Mouse (Mus musculus) ES-Bruce4 (cell line): ENCODE results near the gene Padi1. TPM values are rescaled to one million over a fixed set of nuclear protein-coding genes. Genes with fewer than 3 reads are reported as not detected.

Source experiments
- H3K27ac ChIP-seq: 2 replicates; pipeline ENCODE4 v1.5.1; 2012; ENCODE audit warnings: low read length, inconsistent platforms; ENCODE audit not compliant: insufficient read depth
- H3K27me3 ChIP-seq: 2 replicates; pipeline ENCODE4 v1.6.1; 2012; ENCODE audit warnings: mild to moderate bottlenecking, low read length, inconsistent platforms; ENCODE audit not compliant: control insufficient read depth, poor library complexity, insufficient read depth, severe bottlenecking
- H3K36me3 ChIP-seq: 2 replicates; pipeline ENCODE4 v1.6.1; 2012; ENCODE audit warnings: inconsistent platforms, mild to moderate bottlenecking, low read length, moderate library complexity; ENCODE audit not compliant: control insufficient read depth, poor library complexity, insufficient read depth, severe bottlenecking
- H3K4me1 ChIP-seq: one replicate; pipeline ENCODE4 v1.8.1; 2011; ENCODE audit warnings: low read length; ENCODE audit not compliant: control insufficient read depth, insufficient read depth
- H3K4me3 ChIP-seq: 2 replicates; pipeline ENCODE4 v1.5.1; 2011; ENCODE audit warnings: low read depth, mild to moderate bottlenecking, low read length
- H3K9ac ChIP-seq: 2 replicates; pipeline ENCODE4 v1.6.1; 2012; ENCODE audit warnings: low read depth, mild to moderate bottlenecking, inconsistent platforms; ENCODE audit not compliant: poor library complexity, severe bottlenecking
- H3K9me3 ChIP-seq: replicated peaks from 2 replicates; pipeline ENCODE4 v1.6.1; 2012; ENCODE audit warnings: mild to moderate bottlenecking, low read length, inconsistent platforms; ENCODE audit not compliant: control insufficient read depth, poor library complexity, insufficient read depth, severe bottlenecking
- CTCF ChIP-seq: IDR thresholded peaks from one replicate; pipeline ENCODE4 v1.8.1; 2011; ENCODE audit warnings: low read depth, low read length
- EP300 ChIP-seq: IDR thresholded peaks from 2 replicates; pipeline ENCODE4 v1.6.1; 2011; ENCODE audit warnings: low read depth, low read length; ENCODE audit not compliant: insufficient read depth
- POLR2A ChIP-seq: IDR thresholded peaks from one replicate; pipeline ENCODE4 v1.8.1; 2011; ENCODE audit warnings: low read length; ENCODE audit not compliant: insufficient read depth
- polyA plus RNA-seq: library from polyadenylated mRNA; stranded (reverse); fragments of >200 nt; gene quantifications from 2 replicates; pipeline ENCODE4 v1.2.4, GENCODE M21; 2011; ENCODE audit warnings: low read depth; ENCODE audit not compliant: missing spikeins, insufficient read depth, insufficient read length

The Padi1 gene
- polyA plus RNA-seq, 1 experiment = 0.43 TPM

DNA sequence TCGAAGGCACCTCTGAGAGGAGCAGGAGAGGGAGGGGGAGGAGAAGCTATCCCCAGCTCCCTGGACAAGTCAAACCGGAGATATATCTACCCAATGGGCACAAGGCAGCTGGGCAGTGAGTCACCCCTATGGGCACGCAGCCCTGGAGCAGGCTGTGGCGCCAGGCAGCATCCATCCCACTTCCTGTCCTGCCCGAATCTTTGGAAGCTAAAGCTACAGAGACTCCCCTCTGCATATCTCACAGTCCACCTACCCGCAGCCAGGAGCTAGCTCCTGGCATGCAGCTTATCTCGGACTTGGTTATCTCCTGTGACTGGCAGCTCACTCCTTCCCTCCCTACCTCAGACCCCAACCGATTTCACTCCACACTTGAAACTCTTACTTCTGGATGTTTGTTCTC lies 36.5 kb downstream of the Padi1 start:
- no peaks in the 10 kb centered on the region for H3K36me3 ChIP-seq
- no peak overlapping the region for H3K4me3 ChIP-seq
- H3K27me3 ChIP-seq = no peaks in the 10 kb centered on the region
- no peak overlapping the region for H3K9ac ChIP-seq
- TF ChIP-seq POLR2A (no peak), CTCF (no peak), EP300 (no peak)
- H3K27ac ChIP-seq = no peak overlapping the region
- H3K4me1 ChIP-seq = peaks cover 7% of the 10 kb centered on the region
- H3K9me3 ChIP-seq = no peaks in the 10 kb centered on the region

DNA sequence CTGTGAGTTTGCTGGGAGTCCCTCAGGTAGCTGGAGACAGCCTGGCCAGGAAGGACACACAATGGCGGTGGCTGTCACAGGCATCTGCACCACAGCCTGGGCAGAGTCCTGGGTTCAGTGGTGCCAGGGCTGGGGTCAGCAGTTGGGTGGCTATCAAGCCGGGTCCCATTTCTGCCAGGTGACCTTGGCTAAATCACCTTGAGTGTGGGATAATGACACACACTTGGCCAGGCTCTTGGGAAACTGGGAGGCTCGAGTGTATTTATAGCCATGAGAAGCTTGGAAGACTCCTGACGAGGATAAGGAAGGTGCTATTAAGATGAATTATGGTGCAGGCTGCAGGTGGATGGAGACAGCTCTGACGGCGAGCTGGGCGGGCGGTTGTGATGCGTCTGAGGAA lies 41.0 kb downstream of the Padi1 start:
- TF ChIP-seq CTCF (no peak), EP300 (no peak), POLR2A (no peak)

DNA sequence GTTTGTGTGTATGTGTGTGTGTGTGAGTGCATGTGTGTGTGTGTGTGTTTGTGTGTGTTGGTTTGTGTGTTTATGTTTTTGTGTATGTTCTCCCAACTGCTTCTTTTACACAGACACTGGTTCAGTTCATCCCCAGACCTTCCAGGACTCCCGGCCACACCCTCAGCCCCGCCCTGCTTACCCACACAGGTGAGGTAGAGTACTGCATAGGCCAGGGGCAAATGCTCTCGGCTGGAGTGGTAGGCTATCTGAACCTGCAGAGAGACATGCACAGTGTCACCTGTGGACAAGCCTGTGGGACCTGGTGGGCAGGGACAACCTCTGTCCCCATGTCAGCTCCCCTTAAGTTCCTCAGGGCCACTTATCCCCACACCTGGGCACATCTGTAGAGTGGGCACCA lies 44.2 kb downstream of the Padi1 start:
- H3K27me3 ChIP-seq = no peaks in the 10 kb centered on the region
- H3K9me3 ChIP-seq = no peaks in the 10 kb centered on the region
- TF ChIP-seq CTCF (no peak), POLR2A (no peak)
- no peaks in the 10 kb centered on the region for H3K36me3 ChIP-seq
- no peak overlapping the region for H3K9ac ChIP-seq
- H3K4me3 ChIP-seq = no peak overlapping the region
- no peaks in the 10 kb centered on the region for H3K4me1 ChIP-seq
- H3K27ac ChIP-seq = no peak overlapping the region

More for the DNA sequence above, 41.0 kb downstream of the Padi1 start:
- Histone ChIP-seq H3K27ac (no peak overlapping the region), H3K9ac (no peak overlapping the region), H3K9me3 (no peaks in the 10 kb centered on the region), H3K27me3 (no peaks in the 10 kb centered on the region), H3K4me1 (no peaks in the 10 kb centered on the region), H3K36me3 (no peaks in the 10 kb centered on the region), H3K4me3 (no peak overlapping the region)

DNA sequence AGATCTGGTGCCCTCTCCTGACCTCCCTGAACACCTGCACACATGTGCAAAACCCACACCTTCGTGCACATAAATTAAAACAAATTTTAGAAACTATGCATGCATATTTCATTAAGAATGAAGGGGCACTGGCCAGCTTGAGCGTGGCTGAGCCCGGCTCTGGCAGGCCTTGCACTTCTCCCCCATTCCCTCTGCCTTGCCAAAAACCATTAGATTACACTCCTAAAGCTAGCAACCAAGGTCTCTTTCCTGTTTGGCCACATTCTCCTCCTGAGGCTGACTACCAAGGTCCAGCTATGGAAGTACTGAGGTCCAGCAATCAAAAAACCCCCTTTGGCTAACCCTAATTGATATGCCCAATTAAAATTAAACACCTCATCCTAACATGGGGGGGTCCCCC lies 48.8 kb downstream of the Padi1 start:
- Histone ChIP-seq H3K4me1 (no peaks in the 10 kb centered on the region), H3K27me3 (no peaks in the 10 kb centered on the region), H3K36me3 (no peaks in the 10 kb centered on the region), H3K9me3 (no peaks in the 10 kb centered on the region), H3K9ac (no peak overlapping the region), H3K27ac (no peak overlapping the region), H3K4me3 (no peak overlapping the region)
- TF ChIP-seq CTCF = no peak

DNA sequence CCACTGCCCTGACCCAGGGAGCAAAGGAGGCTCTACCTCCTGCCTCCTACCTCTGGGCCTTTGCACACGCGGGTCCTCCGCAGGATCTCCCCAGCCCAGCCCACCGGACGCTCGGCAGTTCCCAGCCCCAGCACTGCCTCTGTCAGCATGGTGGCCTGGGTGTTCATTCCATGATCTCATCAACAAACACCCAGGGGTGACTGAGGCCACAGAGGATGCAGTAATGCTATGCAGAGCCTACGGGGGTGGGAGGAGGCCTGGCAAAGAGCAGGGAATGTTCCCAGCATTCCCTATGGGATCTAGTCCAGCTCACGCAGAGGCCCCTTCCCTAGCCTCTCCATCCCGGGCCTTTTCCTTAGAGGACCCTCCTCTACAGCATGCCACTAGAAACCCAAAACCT lies 50.9 kb downstream of the Padi1 start:
- H3K9me3 ChIP-seq = no peaks in the 10 kb centered on the region
- H3K4me3 ChIP-seq = no peak overlapping the region
- no peak overlapping the region for H3K9ac ChIP-seq
- H3K27me3 ChIP-seq = no peaks in the 10 kb centered on the region
- no peak overlapping the region for H3K27ac ChIP-seq
- no peak for TF ChIP-seq EP300
- no peak for TF ChIP-seq CTCF
- no peak for TF ChIP-seq POLR2A
- H3K36me3 ChIP-seq = no peaks in the 10 kb centered on the region
- no peaks in the 10 kb centered on the region for H3K4me1 ChIP-seq

DNA sequence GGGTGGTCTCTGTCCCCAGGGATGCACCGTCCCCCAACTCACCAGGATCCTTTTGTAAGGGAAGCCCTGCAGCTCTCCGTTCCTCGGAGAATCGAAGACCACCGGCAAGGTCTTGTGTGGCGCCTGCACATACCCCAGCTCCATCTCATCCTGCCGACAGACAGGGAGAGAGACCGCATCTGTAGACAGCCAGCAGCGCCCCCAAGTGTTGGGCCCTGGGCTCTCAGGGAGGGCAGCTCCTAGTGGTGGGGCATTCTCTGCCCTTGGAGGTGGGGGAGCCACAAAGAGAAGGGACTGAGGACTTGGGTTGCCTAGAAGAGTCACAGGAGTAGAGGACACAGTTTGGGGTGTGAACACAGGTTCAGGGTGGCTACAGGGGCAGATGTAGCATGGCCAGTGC lies 51.8 kb downstream of the Padi1 start:
- Histone ChIP-seq H3K4me3 (no peak overlapping the region), H3K9ac (no peak overlapping the region), H3K36me3 (no peaks in the 10 kb centered on the region), H3K27me3 (no peaks in the 10 kb centered on the region), H3K4me1 (no peaks in the 10 kb centered on the region), H3K9me3 (no peaks in the 10 kb centered on the region), H3K27ac (no peak overlapping the region)
- TF ChIP-seq EP300 (no peak), POLR2A (no peak), CTCF (peak; percentile 59)
